Mouse (Mus musculus) retina, embryonic 14.5 days (tissue): ENCODE data around the gene Rplp0.
A peak's percentile ranks its signal among the peaks of the same experiment; 100 is the strongest.
"Not testable (repeated sequence)": the region's sequence is repeated elsewhere in the genome, so short reads cannot be mapped to it uniquely, and the experiment has no call there.

Experiments used
- DNase-seq: peaks from one replicate; pipeline ENCODE4 v3.0.0-alpha.2; 2015; ENCODE audit warnings: low spot score

Rplp0 gene

GRCm38 (mm10) chr5:115551386-115551785 lies 7.9 kb upstream of the Rplp0 start:
- DNase-seq, result no peak

GRCm38 (mm10) chr5:115551799-115552198 lies 7.5 kb upstream of the Rplp0 start:
- no peak for DNase-seq

- DNase-seq, result no peak
These were observed 5.4 kb upstream of the Rplp0 start for GRCm38 (mm10) chr5:115553801-115554420.

GRCm38 (mm10) chr5:115554536-115555291 lies 4.6 kb upstream of the Rplp0 start:
- DNase-seq, result no peak

- peak; percentile 92 for DNase-seq
These were observed 3.0 kb upstream of the Rplp0 start for GRCm38 (mm10) chr5:115556217-115556616.

- no peak for DNase-seq
These were observed 979 bp upstream of the Rplp0 start for GRCm38 (mm10) chr5:115558182-115558794.

GRCm38 (mm10) chr5:115560336-115560905 lies 1.2 kb downstream of the Rplp0 start:
- no peak for DNase-seq

GRCm38 (mm10) chr5:115563771-115564585 lies 4.7 kb downstream of the Rplp0 start:
- no peak for DNase-seq

GRCm38 (mm10) chr5:115564737-115565393 lies 5.6 kb downstream of the Rplp0 start, which contains the start of gene Gcn1l1:
TSS of gene Gcn1l1 (plus strand) at chr5:115565254.
- DNase-seq, result peak; percentile 82

- no peak for DNase-seq
These were observed 6.1 kb downstream of the Rplp0 start for GRCm38 (mm10) chr5:115565403-115565802.

- DNase-seq, result no peak
These were observed 9.4 kb downstream of the Rplp0 start for GRCm38 (mm10) chr5:115568681-115569080.

- DNase-seq, result no peak
These were observed 10.0 kb downstream of the Rplp0 start for GRCm38 (mm10) chr5:115569308-115569707.

- DNase-seq, result no peak
These were observed 10.5 kb downstream of the Rplp0 start for GRCm38 (mm10) chr5:115569721-115570120.

GRCm38 (mm10) chr5:115571086-115571485 lies 11.8 kb downstream of the Rplp0 start:
- DNase-seq, result no peak

GRCm38 (mm10) chr5:115572679-115573535 lies 13.6 kb downstream of the Rplp0 start:
- DNase-seq, result peak; percentile 34

- DNase-seq, result no peak
These were observed 15.7 kb downstream of the Rplp0 start for GRCm38 (mm10) chr5:115574992-115575391.

- not testable (repeated sequence) for DNase-seq
These were observed 18.4 kb downstream of the Rplp0 start for GRCm38 (mm10) chr5:115577686-115578085.

- DNase-seq, result no peak
These were observed 19.7 kb downstream of the Rplp0 start for GRCm38 (mm10) chr5:115578922-115579321.

GRCm38 (mm10) chr5:115579363-115579762 lies 20.1 kb downstream of the Rplp0 start:
- DNase-seq, result no peak
